Mouse (Mus musculus) E14TG2a.4 (cell line): ENCODE data around the gene Zfp831.

Source experiments
- CTCF ChIP-seq: conservative IDR thresholded peaks from 2 replicates; pipeline ENCODE4 v1.5.1; 2014; ENCODE audit warnings: low read length
- POU5F1 ChIP-seq: IDR thresholded peaks from 2 replicates; pipeline ENCODE4 v1.6.1; 2014; ENCODE audit warnings: low read length, borderline replicate concordance

DNA sequence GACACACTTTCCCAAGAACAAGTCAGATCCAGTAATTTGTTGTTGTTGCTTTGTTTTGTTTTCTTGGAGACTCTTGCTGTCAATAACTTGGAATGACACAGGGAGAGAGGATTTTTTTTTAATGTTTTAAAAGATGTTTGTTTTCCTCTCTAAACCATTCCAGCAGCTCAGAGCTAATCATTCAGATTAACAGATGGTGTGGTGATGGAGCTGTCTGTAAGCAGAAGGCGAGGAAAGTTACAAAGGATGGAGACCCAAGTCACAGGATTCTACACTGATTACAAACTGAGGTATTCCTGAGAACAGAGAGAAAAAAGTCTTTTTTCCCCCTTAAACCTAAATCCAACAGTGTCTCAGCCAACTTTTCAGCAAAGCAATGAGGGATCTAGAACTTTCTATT lies 19.3 kb downstream of the Zfp831 start:
- TF ChIP-seq CTCF: no peak
- TF ChIP-seq POU5F1: no peak
